Mouse (Mus musculus): ENCODE measurements at regions not wholly inside any gene's neighbourhood (a gene's known extent, or its start where the extent isn't known, plus 50 kb on each side); places are given as distances from the start of the nearest gene placed in this dataset.

GRCm38 (mm10) chr2:72674856-72675440 is 199.0 kb downstream of the Cdca7 start:
- DNase-seq (ENCODE audit: low read depth): no peak

- DNase-seq (ENCODE audit: low read depth): no peak
These were observed 201.8 kb downstream of the Cdca7 start for GRCm38 (mm10) chr2:72677731-72678130.

DNA sequence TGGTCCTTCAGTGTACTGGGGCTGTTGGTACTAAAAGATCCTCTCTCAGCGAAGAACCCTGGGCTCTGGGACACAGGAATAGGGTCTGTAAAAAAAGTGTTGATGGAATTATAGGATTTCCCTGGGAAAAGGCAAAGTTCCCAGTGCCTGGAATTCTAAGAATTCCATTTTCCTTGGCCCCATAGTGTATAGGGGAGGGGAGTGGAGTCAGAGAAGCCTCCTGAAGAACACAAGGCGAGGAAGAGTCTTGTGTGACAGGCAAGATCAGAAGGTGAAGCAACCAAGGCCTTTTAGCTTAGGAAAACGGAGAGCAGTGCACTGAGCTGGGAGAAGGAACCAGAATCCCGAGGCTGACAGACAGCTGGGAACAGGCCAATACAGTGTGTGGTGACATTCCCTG is 212.1 kb downstream of the Cdca7 start:
- no peak for DNase-seq (ENCODE audit: low read depth)

DNA sequence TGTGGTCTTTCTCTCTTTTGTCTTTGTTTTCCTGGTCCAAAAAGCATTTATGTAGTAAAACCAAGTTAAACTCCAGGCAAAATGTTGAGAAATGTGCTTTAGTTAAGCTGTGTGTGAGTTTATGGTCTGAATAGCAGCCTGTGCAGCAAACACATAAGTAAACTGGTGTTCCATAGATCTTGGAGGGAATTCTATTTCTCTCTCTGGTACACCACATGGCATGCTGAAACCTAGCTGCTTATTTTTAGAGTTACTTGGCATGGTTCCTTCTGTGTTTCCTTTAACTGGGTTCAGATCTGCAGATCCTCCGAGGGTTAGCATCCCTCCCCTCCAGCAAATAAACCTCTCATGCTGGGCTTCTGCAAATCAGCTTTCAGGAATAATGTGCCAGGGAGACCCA is 225.1 kb downstream of the Cdca7 start:
- no peak for DNase-seq (ENCODE audit: low read depth)

DNA sequence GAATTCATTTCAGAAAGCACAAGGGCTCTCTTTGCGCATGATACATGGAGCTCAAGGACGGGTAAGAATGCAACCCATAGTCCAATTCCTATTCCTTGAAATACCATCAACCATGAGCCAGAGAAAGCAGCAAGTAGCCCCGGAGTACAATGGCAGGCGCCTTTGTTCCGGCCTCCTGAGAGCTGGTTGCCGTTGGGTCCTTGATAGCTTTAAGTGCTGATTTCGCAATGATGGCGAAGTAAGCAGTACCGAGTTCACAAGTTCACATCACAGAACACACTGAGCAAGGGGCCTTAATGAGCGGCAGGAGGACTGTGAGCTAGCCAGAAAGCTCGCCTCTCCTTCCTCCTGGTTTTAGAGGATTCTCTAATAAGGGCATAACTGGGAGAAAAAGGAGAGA is 227.3 kb downstream of the Cdca7 start:
- no peak for DNase-seq (ENCODE audit: low read depth)

- DNase-seq (ENCODE audit: low read depth): no peak
These were observed 232.0 kb downstream of the Cdca7 start for GRCm38 (mm10) chr2:72707676-72708659.

DNA sequence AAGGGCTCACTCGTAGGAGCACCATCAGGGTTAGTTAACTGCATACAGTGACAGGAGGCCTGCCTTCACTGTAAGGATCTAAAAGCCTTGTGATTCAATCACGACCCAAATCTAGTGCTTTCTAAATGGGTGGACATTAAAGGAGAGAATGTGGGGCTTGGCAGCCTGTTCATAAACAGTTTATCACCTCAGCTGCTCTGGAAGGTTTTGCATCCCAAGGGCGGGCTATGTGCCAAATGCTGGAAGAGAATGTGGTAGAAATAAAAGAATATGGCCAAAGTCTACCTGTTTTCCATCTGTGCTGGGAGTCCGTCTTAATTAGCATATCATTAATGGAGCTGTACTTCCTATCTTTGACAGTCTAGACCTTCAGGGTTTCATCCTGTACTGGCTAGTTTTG is 241.0 kb downstream of the Cdca7 start:
- no peak for DNase-seq (ENCODE audit: low read depth)

DNA sequence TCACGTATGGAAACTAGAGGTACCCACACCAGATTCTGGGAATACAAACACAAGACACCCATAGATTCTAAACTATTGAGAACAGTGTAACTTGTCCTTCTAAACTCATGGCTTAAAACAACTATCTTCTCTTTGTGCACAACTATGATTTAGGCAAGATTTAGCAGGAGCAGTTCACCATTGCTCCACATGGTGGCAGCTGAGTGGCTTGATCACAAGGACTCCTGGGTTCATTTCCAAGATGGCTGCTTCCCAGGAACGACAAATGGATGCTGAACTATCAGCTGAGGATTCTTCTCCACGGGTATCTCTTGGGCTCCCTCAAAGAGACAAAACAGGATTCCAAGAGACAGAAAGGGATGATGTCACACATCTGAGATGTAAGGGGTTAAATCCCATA is 251.5 kb downstream of the Sp3 start:
- peak; percentile 81 for DNase-seq (ENCODE audit: low read depth)

GRCm38 (mm10) chr2:72733371-72733770 is 246.9 kb downstream of the Sp3 start:
- DNase-seq (ENCODE audit: low read depth): peak; percentile 11

GRCm38 (mm10) chr2:72735035-72735434 is 245.2 kb downstream of the Sp3 start:
- no peak for DNase-seq (ENCODE audit: low read depth)

- DNase-seq (ENCODE audit: low read depth): peak; percentile 41
These were observed 243.6 kb downstream of the Sp3 start for GRCm38 (mm10) chr2:72736685-72737084.

GRCm38 (mm10) chr2:72740391-72741361 is 239.6 kb downstream of the Sp3 start:
- no peak for DNase-seq (ENCODE audit: low read depth)

DNA sequence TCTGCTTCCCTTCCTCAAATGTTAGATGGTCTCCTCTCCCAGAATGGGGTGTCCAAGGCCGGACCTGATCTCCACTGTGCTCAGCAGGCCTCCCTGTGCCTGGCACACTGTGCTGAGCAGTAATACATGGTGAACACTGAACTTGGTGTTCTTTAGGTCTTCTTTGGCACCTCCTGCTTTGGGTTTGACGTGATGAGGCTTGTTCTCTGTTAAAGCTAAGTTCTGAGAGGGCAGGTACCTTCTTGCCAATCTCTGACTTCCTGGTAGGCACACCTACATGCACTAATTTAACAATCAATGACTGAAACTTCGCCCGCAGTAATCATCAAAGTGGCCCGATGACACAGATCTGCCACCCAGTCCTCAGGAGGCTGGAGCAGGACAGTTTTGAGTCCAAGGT is 238.5 kb downstream of the Sp3 start:
- DNase-seq (ENCODE audit: low read depth): no peak

DNA sequence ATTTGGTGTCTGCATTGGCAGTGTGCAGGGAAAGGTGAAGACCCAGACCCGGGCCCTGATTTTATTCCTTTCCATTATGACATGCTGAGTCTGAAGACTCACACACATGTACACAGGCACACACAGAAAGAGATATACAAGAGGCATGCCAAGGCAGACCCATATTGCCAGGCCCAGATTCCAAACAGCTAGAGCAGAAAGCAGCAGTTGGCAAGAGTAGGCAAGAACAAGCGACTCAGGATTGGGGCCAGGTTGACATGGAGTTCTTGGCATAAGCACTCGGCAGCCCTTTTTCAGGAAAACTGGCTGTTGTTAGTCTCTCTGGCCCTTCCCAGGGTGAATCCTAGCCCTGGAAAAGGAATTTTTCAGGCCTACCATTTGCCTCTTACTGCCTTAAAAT is 236.6 kb downstream of the Sp3 start:
- peak; percentile 13 for DNase-seq (ENCODE audit: low read depth)

GRCm38 (mm10) chr2:72744901-72745300 is 235.3 kb downstream of the Sp3 start:
- DNase-seq (ENCODE audit: low read depth): no peak

DNA sequence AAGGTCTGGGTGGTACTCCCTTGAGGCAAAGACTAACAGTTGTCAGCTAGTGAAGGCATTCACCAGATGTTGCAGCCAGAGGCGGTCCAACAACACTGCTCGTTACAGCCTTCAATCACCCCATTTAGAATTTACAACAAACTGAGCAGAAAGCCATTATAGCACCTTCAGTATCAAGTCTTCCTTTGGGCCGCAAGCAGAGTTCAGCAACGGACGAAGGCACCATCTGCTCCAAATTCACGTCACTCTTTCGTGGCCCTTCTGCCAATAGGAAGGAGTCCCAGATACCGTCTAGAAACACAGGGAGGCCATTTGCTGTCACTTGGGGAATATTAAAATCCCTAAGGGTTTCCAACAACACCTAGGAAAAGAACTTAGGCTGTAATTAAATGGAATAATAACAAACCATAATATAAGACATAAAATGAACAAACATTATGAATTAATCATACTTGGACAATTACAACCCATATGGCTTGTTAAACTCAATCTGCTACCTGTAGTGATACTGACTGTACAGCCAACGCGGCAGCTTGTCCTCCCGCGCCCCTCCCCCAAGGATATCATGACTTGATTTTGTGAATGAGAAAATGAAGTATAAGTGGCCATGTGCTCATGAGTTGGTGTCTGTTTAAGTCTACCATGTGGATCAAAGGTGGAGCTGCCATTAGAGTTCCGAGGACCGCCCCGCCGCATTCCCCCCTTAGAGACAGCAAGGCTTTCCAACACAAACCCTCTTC is 233.6 kb downstream of the Sp3 start:
- DNase-seq (ENCODE audit: low read depth): no peak

GRCm38 (mm10) chr2:72747299-72747698 is 232.9 kb downstream of the Sp3 start:
- DNase-seq (ENCODE audit: low read depth): no peak

DNA sequence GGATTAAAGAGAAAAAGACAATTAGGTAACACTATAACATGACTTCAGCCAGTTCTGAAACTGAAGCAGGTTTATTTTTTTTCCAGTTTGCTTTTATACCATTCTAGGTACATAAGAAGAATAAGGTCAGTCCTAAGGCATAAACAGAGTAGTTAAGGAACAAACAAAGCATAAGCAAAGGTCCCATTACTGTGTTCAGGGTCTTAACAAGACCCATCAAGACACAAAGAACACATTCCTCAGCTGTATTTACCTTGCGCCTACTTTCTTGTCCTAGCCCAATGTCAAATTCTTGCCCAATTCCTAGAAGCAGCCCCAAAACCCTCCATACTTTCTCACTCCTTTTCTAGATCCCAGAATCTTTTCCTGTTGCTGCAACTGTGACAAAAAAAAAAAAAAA is 230.8 kb downstream of the Sp3 start:
- DNase-seq (ENCODE audit: low read depth): no peak

GRCm38 (mm10) chr2:72751441-72751840 is 228.8 kb downstream of the Sp3 start:
- no peak for DNase-seq (ENCODE audit: low read depth)

DNA sequence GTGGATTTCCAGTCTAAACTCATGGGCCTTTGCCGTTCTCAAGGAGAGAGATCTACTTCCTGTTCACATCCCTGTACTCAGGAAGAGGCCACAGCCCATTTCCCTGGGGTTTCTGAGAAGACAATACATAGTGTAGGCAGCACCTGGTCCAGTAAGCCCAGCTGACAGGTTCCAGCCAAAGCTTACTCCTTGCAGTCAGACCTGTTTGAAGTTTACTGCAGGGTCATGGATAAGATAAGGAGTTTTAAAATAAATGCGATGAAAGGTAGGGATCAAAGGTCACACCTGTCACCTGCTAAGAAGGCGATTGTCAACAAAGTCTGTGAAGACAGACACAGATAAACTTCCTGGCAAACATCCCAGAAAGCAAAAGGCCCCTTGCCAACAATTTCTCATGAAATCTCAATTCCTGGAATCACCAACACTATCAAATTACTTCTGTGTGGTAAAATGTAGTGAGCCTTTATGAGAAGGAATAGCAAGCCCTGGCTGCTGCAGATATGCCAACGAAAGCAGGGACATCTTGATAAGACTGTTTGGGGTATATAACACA is 227.5 kb downstream of the Sp3 start:
- peak; percentile 43 for DNase-seq (ENCODE audit: low read depth)

All from NIH3T3 (cell line).